Mouse (Mus musculus) cerebellum, adult 9-10 months (tissue): ENCODE data around the gene Gm21822.
"Not testable (repeated sequence)": the region's sequence is repeated elsewhere in the genome, so short reads cannot be mapped to it uniquely, and the experiment has no call there.

Experiments used
- DNase-seq: peaks from one replicate; pipeline ENCODE4 v3.0.0; 2022

Gm21822 gene

DNA sequence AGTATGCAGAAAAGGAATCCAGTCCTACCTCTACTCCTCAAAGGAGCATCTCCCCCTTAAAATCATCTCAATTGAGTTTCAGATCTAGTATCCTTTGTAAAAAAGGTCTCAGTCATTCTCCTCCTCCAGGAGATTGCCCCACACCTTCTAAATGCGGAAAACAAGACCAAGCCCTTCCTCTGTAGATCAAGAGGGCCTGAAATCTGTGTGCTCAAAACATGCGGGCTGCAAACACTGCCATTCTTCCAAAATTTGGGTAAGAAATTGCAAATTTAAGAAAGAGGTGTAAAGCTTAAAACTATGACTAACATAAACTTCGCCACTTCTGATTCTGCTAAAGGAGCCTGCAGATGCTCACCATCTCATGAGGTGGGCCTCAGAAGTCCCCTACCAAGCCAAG lies at the start of gene Gm21822:
Gm21822 (plus strand) TSS at position 301 of the 400 bp plus-strand sequence.
- not testable (repeated sequence) for DNase-seq
